Mouse (Mus musculus) liver (tissue): Measurements from ENCODE around the gene Zfp672.

Experiments used
- DNase-seq: peaks from one replicate; pipeline ENCODE4 v3.0.0-alpha.2; 2020; ENCODE audit warnings: mixed read lengths

Gene Zfp672

DNA sequence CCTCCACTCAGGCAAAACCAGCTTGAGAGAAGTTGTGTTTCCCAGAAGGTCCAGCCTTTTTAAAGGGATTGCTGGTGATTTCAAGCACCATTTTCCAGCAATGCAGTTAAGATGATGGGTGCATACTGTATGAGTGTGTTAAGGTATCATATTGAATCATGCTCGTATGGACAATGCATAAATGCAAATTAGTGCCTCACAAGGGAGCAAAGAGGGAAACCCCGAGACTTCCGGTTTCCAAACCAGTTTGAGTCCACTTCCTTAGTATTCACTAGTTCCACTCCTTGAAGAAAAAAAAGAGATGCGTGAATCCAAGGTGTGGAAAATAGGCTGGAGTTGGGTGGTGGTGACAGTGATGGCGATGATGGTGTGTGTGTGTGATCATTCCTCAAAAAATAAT, 47.6 kb downstream of the Zfp672 start:
- no peak for DNase-seq

DNA sequence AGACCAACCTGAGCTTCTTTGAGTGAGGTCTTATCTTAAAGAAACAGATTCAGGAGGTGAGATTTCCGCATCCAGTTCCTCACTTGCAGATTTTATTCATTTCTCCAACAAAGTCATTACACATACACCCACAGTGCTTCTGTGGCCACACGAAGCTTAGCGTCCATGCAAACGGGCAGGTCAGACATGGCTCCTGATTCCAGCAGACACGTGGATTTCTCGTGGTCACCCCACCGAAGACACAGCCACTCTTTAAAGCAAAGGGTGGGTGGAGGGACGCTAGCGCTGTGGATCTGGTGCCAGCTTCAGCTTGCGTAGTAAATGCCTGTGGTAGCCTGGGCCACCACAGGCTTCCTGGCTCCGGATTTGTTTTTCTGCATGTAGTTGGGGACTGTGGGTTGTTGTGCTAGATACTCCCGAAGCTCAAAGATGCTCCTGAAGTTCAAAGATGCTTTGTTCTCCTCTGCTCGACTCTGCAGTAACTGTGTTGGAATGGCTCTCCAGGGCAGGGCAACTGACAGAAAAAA, 48.1 kb downstream of the Zfp672 start:
- no peak for DNase-seq

- DNase-seq = no peak
These were observed 54.4 kb downstream of the Zfp672 start for GRCm38 (mm10) chr11:58275756-58276155.

- DNase-seq = no peak
These were observed 55.6 kb downstream of the Zfp672 start, which contains the start of gene 4930438A08Rik for GRCm38 (mm10) chr11:58274572-58274971. 4930438A08Rik (plus strand) TSS chr11:58274799.

GRCm38 (mm10) chr11:58268285-58268684, 61.9 kb downstream of the Zfp672 start:
- DNase-seq = no peak
